Mouse (Mus musculus) testis, adult 2 months (tissue): Measurements from ENCODE around the gene Krtap5-2.

Experiments
- CTCF ChIP-seq: fragments of 200-500 bp; IDR thresholded peaks from 2 replicates; pipeline ENCODE4 v1.5.1; 2012; ENCODE audit warnings: low read depth, mild to moderate bottlenecking, inconsistent platforms, low read length, moderate library complexity; ENCODE audit not compliant: control insufficient read depth, insufficient read depth, insufficient replicate concordance
- POLR2A ChIP-seq: fragments of 200-500 bp; IDR thresholded peaks from 2 replicates; pipeline ENCODE4 v1.6.1; 2012; ENCODE audit warnings: low read depth, mild to moderate bottlenecking, inconsistent platforms, low read length, moderate library complexity; ENCODE audit not compliant: control insufficient read depth

DNA sequence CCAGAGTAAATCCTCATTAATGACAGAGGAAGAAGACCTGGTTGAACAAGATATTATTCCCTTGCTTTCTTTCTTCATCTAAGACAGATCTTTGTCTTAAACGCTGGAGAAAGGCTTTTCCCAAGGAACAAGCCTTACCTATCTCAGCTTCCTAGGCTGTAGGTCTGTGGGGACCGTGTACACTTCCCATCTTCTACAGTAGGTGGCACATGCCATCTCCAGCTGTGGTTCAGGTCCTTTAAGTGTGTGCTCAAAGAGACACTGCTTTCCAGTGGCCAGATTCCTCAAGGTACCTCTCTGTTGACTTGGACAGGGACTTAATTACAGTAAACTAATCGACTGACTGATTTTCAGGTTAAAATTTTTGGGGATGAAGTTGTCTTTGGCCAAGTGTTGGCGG, 47.0 kb downstream of the Krtap5-2 start:
- no peak for TF ChIP-seq CTCF
- TF ChIP-seq POLR2A = no peak
